Mouse (Mus musculus): Measurements from ENCODE around the gene Gm17349.

Gene Gm17349

DNA sequence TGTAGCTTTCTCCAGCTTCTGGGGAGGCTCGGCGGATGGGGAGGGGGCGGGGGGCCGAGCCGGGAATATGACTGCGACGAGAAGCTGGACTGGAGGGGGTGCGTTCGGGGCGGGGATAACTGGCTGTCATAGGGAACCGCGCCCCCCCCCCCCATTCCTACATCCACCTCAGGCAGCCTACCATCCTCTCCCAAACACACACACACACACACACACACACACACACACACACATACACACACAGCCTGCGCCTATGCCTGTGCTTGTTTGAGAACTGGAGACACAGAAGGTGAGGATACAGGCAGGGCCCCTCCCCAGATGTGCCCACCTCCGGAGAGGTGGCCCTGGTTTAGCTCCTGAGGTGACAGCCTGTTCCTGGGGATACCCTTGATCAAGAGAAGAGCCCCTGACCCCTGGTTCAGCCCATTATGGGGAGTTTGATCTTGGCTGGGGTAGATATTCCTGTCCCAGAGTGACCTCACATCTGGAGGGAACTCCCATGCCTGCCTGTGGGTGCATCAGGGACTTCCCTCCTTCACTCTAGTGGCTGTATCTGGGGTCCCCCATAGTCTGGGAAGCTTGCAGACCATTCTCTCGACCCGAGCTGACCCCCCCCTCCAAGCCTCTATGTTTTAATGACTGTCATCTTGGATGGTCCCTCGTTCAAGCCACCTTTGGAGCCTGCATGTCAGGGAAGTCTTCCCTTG lies 34.2 kb downstream of the Gm17349 start:
- in situ Hi-C loops (cut with MboI; ENCODE audit: low pct_unique_long_range_greater_than_20kb in 1 of 2, low sequenced_read_pairs in 2 of 2, unreplicated experiment in 1 of 2): loop anchor here in 1 of 2 experiments (5.0 kb wide), 1 partner anchor 174 kb away; no protein-coding TSS in a partner anchor

DNA sequence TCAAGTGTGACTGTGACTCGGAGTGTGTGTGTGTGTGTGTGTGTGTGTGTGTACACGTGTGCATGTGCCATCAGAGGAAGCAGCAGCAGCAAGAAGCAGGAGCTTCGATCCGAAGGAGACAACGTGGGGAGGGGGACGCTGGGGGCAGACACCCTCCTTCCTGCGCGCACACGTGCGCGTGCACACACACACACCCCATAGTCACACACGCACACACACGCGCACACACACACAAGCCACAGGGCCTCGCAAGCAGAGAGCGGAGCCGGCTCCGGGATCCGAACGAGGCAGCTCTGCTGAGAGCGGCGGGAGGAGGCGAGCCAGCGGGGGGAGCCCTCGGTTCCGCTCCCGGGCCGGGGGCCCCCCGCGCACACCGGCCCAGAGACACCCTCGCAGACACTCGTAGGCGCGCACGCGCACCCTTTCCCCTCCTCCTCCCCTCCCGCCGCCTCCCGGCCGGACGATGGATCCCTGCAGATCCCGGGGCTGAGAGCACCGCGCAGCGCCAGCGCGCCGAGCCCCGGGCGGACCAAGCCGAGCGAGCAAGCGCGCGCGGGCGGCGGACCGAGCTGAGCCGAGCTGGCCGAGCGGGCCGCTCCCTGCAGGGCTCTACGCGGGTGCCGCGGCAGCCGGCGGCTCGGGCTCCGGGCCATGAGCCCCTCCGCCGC lies 35.0 kb downstream of the Gm17349 start, which contains the start of gene Asic1:
TSS of gene Asic1 (plus strand) at position 215 of the 668 bp plus-strand sequence.
- in situ Hi-C loops (cut with MboI; ENCODE audit: low pct_unique_long_range_greater_than_20kb in 1 of 2, low sequenced_read_pairs in 2 of 2, unreplicated experiment in 1 of 2): loop anchor here in 1 of 2 experiments (5.0 kb wide), 1 partner anchor 173 kb away; no protein-coding TSS in a partner anchor

DNA sequence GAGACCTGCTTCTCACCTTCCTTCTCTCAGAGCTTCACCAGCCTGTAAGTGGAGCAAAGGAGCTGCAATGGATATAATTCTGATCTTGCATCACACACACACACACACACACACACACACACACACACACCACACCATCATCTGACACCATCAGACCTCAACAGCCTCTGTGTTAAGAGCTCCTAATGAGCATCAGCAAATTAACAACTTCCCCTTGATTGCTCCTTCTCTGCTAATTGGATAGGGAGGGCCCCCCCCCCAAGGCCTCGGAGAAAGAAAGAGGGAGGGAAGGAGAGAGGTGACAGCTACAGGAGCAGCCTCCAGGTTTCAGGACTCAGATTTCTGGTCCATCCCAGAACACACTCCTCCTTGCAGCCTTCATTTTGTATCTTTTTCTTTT lies 35.9 kb downstream of the Gm17349 start:
- in situ Hi-C loops (cut with MboI; ENCODE audit: low pct_unique_long_range_greater_than_20kb in 1 of 2, low sequenced_read_pairs in 2 of 2, unreplicated experiment in 1 of 2): loop anchor here (5.0 kb wide), 1 partner anchor 77 kb away; the partner anchor contains the start of gene Aqp5 (in 2 of the 2)

DNA sequence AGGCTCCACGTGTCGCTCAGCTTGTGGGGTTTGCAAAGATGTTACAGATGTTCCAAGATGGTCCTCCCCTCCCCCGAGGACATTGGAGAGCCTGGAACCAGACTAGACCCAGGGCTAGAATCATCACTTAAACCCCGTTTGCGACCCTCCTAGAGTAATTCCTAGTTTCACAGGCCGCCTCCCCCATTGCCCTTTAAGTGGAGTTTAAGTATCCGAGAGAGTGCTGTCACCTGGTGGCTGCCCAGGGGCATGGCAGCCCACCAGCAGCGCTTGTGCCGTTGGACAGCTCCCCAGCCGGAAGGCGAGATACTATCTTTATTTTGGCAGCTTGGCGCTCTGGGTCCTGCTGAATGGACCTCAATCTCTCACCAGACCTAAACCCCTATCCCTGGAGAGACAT lies 36.4 kb downstream of the Gm17349 start:
- in situ Hi-C loops (cut with MboI; ENCODE audit: low pct_unique_long_range_greater_than_20kb in 1 of 2, low sequenced_read_pairs in 2 of 2, unreplicated experiment in 1 of 2): loop anchor here (5.0 kb wide), 1 partner anchor 77 kb away; the partner anchor contains the start of gene Aqp5 (in 2 of the 2)

DNA sequence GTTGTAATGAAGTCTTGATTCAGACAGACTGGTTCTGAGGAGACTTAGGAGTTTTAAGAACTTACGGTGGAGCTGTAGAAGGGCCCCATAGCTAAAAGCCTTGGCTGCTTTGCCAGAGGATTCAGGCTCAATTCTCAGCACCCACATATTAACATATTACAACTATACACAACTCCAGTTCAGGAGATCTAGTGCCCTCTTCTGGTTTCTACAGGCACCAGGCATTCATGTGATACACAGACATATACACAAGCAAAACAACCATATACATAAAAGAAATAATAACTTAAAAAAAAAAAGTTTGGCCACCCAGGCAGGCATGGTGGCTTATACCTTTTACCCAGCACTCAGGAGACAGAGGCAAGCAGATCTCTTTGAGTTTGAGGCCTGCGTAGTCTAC lies 37.7 kb downstream of the Gm17349 start:
- in situ Hi-C loops (cut with MboI; ENCODE audit: low pct_unique_long_range_greater_than_20kb in 1 of 2, low sequenced_read_pairs in 2 of 2, unreplicated experiment in 1 of 2): loop anchor here (5.0 kb wide), 1 partner anchor 75 kb away; the partner anchor contains the start of gene Aqp5 (in 2 of the 2)

DNA sequence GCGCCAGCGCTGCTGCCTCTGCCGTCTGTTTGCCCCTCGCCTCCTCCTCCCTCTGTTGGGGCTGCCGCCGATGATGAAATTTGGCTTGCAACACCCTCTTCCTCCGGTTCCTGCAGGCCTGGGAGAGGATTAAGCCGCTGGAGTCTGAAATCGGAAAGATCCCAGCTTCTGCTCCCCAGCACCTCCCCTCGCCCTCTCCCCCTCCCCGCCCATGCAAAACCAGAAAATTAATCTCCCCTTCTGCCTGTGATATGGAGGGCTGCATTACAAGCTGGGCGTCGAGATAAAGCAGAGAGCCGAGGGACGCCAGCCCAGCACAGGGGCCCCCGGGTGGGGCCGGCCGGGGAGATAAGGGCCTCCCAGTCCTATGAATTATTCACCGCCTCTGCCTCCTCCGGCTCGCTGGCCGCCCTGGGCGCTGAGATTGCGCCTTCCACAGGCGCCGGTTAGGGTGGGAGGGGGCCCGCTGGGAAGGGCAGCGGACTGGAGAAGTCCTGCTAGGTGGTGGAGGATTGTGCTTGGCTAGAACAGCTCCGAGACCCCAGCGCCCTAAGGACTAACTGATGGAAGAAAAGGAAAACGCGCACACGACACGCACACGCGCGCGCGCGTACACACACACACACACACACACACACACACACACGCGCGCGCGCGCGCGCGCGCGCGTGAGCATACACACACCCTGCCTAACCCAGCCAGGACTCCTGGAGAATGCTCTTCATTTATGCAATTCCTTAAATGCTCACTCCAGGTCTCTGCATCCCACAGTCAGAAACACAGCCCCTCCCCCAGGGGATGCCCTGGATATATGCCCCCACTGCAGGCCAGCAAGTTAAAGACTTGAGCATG lies 40.5 kb downstream of the Gm17349 start:
- in situ Hi-C loops (cut with MboI; ENCODE audit: low pct_unique_long_range_greater_than_20kb in 1 of 2, low sequenced_read_pairs in 2 of 2, unreplicated experiment in 1 of 2): loop anchor here (5.0 kb wide), 1 partner anchor 73 kb away; the partner anchor contains the start of gene Aqp5 (in 2 of the 2)

DNA sequence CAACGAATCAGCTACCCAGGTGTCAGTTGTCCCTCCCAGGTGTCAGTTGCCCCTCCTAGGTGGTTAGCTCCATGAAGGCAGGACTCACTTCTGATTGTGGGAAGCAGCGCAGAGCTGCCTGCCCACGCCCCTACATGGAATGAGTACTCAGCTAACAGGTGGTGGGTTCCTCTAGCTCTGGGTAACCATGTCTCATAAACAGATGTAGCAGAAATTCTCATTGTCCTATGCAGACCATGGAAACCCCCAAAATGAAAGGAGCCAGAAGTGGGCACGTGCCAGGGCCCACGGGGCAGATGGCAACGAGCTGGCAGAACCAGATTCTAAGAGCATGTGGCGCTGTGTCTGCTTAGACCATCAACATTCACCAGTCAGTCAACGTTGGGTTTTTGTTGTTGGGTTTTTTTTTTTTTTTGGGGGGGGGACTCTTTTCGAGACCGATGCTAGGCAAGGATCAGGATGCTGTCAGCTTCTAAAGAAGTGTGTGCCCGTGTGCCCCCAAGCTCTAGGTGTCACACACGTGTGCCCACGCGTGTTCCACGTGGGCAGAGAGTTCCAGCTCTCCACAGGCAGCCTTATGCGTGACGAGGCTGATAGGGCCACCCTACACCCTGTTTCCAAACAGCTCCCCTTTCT lies 41.2 kb downstream of the Gm17349 start:
- in situ Hi-C loops (cut with MboI; ENCODE audit: low pct_unique_long_range_greater_than_20kb in 1 of 2, low sequenced_read_pairs in 2 of 2, unreplicated experiment in 1 of 2): no loop called here

DNA sequence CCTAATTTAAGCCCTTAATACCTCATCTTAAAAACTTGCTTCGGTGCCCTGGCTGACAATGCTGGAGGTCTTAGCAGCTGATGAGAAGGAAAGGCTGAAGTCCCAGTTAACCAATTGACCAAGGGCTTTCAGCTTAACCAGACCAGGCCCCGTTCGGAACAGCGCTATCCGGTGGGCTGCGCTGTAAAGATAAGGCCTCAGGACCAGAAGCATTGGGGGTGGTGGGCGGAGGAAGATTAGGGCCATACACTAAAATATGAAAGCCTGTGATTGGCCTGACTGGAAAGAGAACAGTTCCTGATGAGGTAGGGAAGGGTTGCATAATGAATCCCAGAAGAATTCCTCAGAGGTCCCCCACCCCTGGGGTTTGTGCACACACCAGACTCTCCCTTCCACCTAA lies 42.9 kb downstream of the Gm17349 start:
- in situ Hi-C loops (cut with MboI; ENCODE audit: low pct_unique_long_range_greater_than_20kb in 1 of 2, low sequenced_read_pairs in 2 of 2, unreplicated experiment in 1 of 2): no loop called here

DNA sequence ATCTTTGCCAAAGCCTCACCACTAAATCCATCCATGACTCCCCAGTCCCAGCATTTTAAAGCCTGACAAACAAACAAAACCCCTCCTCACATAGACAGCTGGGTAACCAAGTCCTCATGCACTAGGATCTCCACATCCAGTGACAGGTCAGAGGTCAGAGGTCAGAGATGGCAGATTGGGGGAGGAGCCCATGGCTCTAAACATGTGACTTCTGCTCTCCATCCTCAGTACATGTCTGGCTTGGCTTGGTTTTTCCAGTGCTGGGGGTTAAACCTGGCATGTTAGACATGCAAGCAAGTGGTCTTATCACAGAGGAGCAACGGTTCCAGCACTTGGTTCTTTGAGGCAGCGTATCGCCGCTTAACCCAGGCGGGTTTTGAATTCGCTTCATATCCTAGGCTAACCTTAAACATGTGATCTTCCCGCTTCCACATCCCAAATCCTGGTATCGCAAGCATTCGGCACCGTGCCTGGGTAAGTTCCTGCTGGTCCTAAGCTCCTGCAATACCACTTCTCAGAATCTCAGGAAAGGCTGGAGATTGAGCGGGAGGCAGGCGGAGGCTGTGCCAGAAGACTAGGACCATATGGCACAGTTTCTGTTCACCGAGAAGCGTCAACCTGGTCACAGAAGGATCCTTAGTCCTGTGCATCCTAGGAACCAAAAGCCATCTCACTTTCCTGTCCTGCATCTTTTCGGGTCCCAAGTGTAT lies 44.0 kb downstream of the Gm17349 start:
- in situ Hi-C loops (cut with MboI; ENCODE audit: low pct_unique_long_range_greater_than_20kb in 1 of 2, low sequenced_read_pairs in 2 of 2, unreplicated experiment in 1 of 2): no loop called here

DNA sequence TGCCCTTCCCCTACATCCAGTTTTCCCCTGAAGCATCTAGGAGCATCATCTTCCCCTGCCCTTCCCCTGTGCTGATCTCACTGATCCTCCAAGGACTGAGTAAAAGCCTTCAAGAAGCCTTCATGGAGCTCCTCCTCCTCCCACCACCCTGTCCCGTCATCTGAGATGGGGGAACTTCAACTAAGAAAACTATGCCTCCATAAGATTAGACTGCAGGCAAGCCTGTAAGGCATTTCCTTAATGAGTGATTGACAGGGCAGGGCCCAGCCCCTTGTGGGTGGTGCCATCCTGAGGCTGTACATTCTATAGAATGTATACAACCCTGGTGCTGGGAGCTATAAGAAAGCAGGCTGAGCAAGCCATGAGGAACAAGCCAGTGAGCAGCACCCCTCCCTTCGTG lies 46.9 kb downstream of the Gm17349 start:
- in situ Hi-C loops (cut with MboI; ENCODE audit: low pct_unique_long_range_greater_than_20kb in 1 of 2, low sequenced_read_pairs in 2 of 2, unreplicated experiment in 1 of 2): no loop called here

DNA sequence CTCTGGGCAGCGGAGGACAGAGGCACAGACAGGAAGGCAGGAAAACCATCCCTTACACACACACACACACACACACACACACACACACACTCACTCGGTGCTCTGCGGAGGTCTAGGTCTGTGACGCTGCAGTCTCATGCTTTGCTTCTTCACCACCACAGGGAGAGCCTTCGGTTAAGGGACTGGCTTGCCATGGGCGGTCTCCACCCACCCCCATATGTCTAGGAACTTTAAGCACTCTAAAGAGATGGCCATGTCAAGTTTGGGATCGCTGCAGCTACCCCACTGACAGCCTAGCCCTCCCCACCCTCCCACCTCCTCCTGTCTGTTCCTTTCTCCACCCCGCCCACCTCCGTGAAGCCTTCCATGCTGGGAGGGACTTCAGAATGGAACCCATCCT lies 49.3 kb downstream of the Gm17349 start:
- in situ Hi-C loops (cut with MboI; ENCODE audit: low pct_unique_long_range_greater_than_20kb in 1 of 2, low sequenced_read_pairs in 2 of 2, unreplicated experiment in 1 of 2): no loop called here

DNA sequence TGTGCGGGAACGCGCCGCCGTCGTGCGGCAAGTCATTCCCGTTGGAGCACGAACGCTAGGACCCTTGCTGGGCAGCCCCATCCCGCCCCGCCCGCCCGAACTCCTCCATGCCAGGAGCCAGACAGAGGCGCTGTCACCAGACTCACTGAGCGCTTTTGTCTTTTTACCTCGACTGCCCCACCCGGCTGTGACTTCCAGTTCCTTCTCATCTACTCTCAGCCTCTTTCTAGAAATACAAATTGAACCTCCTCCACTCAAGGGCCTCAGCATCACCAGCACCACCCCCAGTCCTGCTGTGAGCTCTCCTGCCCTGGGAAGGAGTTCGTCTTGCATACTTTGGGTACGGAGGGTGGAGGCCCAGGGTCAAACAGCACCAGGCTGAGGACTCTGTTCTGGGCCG lies 51.4 kb downstream of the Gm17349 start:
- in situ Hi-C loops (cut with MboI; ENCODE audit: low pct_unique_long_range_greater_than_20kb in 1 of 2, low sequenced_read_pairs in 2 of 2, unreplicated experiment in 1 of 2): no loop called here

DNA sequence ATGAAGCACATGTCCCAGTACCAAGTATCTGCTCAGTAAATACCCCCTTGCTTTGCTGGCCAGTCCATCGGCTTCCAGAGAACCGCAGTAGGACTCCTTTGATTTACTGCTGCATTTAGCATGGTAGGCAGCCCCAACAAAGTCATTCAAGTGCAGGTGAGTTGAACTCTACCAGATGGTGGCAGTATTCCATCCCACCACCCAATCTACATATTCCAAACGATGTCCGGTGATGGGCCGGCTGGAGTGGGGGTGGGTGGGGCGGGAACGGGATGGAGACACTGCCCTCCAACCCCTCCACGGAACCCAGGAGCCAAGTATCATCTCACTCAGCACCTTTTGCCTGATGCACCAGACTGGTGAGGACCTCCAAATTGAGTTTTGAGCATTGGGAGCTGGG lies 52.0 kb downstream of the Gm17349 start:
- in situ Hi-C loops (cut with MboI; ENCODE audit: low pct_unique_long_range_greater_than_20kb in 1 of 2, low sequenced_read_pairs in 2 of 2, unreplicated experiment in 1 of 2): no loop called here

Data from mouse embryonic stem cell (cell line).